Mouse (Mus musculus) cerebellum, postnatal 10 days (tissue): ENCODE measurements around the gene Celf6.
A peak's percentile ranks its signal among the peaks of the same experiment; 100 is the strongest.

Experiments
- DNase-seq, 2 experiments: peaks; one replicate each; pipeline ENCODE4 v3.0.0; 2021; ENCODE audit warnings: mixed read lengths in 2 of 2

Gene Celf6

GRCm38 (mm10) chr9:59577844-59578504 is at the start of gene Celf6:
Gene Celf6, plus strand, starts transcription at chr9:59577917.
- peak; percentile 96 to 98 for DNase-seq

GRCm38 (mm10) chr9:59528274-59528673 is 49.4 kb upstream of the Celf6 start:
- DNase-seq = no peak

- no peak for DNase-seq
Observed at GRCm38 (mm10) chr9:59531645-59532044, 46.1 kb upstream of the Celf6 start.

DNA sequence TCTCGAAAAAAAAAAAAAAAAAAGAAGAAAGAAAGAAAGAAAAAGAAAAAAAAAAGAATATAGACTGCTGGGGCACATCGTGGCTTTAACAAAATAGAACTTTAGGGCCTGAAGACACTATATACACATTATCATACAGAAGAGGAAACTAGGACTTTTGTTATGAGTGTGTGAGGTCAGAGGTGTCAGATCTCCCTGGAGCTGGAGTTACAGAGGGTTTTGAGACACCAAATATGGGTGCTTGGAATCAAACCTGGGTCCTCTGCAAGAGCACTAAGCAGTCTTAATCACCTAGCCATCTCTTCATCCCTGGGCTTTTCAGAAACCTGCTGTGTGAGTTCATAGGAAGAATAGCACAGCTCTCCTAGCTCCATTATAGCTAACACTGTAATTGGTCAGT is 44.3 kb upstream of the Celf6 start:
- DNase-seq = no peak

DNA sequence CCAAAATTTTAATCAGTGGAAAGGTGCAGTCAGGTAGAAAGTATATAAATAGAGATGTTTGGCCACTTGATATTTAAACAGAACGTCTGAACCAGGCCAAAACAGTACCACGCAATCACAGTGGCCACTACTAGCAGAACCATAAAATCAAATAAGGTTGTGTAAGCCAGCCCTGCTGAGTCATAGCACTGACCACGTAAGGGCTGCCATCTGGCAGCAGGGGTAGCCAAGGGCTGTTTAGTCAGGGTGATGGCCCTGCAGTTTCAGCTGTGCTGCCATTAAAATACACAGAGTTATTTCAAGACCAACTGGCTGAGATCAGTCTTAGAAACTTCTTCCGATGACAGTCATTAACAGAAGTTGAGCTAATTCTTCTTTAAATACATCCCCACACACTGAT is 43.8 kb upstream of the Celf6 start:
- peak; percentile 73 to 75 for DNase-seq

DNA sequence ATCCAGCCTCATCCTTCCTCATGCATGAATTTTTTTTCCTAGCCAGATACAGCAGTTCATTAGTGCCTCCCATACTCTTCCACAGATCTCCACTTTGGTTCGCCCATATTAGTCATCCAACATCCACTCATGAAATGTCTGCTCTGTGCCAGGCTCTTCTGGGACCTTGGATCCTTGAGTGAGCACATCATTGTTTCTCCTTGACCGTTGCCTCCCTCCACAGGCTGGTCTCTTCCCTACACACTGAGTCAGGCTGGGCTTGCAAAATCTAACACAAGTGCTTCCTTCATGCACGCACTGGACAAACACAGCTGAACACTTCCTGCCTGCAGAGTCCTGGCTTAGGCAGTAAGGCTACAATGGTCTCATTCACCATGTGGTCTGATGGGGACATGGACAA is 40.1 kb upstream of the Celf6 start:
- DNase-seq = no peak

DNA sequence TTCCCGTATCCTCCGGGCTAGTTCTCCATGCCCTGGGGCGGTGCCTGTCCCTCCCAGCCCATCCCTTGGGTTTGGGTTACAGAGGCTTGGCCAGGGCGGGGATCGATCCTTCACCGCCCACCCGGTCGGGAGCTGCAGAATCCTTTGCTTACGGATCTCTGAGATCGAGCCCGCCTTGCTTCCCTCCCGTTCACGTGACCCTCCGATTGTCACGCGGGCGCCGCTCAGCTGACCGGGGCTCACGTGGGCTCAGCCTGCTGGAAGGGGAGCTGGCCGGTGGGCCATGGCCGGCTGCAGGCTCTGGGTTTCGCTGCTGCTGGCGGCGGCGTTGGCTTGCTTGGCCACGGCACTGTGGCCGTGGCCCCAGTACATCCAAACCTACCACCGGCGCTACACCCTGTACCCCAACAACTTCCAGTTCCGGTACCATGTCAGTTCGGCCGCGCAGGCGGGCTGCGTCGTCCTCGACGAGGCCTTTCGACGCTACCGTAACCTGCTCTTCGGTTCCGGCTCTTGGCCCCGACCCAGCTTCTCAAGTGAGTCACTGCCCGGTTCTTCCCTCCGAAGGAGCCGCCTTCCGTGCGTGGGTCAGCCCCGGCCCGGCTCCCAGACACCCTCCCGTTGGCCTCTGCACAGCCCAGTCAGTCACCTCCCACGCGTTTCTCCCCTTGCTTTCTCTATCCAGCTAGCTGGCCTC is 38.1 kb upstream of the Celf6 start, which contains the start of the genes Hexa and Tmem202:
Hexa (plus strand) TSS at position 100 of the 697 bp plus-strand sequence.
Tmem202 (minus strand) TSS at position 407 of the 697 bp plus-strand sequence.
- peak; percentile 90 to 91 for DNase-seq

- DNase-seq = no peak
Observed at GRCm38 (mm10) chr9:59541617-59542016, 36.1 kb upstream of the Celf6 start.

DNA sequence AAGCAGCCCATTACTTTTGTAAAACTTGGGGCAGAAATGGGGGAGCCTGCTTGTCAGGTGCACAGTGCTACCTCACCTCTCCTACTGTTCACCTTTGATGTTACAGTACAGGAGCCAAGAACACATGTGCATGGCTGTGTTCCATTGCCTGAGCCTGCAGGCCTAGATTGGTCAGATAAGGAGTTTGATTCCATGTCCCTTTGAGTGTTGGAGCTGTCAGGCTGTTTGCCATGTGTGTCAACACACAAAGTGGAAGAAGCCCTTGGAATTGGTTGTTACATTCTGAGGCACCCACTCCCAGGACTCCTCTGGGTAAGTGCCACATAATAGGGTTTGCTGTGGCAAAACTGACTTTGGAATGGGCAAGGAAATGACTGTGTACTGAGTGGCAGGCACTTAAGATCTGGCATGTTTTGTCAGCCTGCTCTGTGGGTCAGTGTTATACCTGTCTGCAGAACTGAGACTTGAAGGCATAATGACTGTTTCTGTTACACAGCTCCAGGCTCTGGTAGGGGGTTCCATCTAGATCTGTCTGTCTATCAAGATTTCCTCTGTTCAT is 34.9 kb upstream of the Celf6 start:
- DNase-seq = no peak

- DNase-seq = no peak
Observed at GRCm38 (mm10) chr9:59544739-59545138, 33.0 kb upstream of the Celf6 start.

- no peak for DNase-seq
Observed at GRCm38 (mm10) chr9:59547869-59548268, 29.8 kb upstream of the Celf6 start.

DNA sequence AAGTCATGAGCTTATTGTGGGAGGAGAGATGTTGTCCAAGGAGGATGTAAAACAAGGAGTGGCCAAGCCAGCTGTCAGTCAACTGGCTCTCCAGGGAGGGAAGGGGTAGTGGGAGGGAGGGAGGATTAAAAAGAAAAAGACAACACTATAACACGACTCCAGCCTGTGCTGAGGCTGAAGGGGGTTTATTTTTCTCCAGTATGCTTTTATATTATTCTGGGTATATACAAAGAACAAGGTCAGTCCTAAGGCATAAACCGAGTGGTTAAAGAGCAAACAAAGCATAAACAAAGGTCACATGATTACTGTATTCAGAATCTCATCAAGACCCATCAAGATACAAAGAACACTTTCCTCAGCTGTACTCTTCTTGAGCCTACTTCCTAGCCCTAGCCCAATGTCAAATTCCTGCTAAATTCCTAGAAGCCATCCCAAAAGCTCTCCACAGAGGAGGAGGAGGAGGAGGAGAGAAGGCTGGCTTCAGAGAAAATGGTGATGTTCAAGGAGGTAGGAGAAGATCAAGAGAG is 28.7 kb upstream of the Celf6 start:
- no peak for DNase-seq

- no peak for DNase-seq
Observed at GRCm38 (mm10) chr9:59550077-59550476, 27.6 kb upstream of the Celf6 start.

DNA sequence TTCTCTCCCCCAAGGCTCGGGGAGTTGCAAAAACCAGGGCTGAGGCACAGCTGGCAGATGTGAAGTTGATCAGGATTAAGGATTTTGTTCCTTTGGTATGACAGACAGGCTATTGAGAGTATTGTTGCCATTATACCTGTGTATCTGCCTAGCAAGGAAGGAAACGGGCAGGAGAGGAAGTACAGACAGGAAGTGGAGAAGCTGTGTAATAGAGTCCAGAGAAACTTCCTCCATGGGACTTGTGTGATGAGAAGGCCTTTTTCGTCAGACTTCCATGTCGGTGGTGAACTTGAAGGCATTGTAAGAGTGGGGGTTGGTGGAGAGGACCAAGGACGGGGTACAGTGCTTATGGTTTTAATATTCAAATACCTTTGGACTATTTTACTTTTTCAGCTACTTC is 26.7 kb upstream of the Celf6 start:
- DNase-seq = no peak

- DNase-seq = peak in 1 of 2 experiments; percentile 26
Observed at GRCm38 (mm10) chr9:59551620-59552031, 26.1 kb upstream of the Celf6 start.

- DNase-seq = no peak
Observed at GRCm38 (mm10) chr9:59552610-59553009, 25.1 kb upstream of the Celf6 start.

DNA sequence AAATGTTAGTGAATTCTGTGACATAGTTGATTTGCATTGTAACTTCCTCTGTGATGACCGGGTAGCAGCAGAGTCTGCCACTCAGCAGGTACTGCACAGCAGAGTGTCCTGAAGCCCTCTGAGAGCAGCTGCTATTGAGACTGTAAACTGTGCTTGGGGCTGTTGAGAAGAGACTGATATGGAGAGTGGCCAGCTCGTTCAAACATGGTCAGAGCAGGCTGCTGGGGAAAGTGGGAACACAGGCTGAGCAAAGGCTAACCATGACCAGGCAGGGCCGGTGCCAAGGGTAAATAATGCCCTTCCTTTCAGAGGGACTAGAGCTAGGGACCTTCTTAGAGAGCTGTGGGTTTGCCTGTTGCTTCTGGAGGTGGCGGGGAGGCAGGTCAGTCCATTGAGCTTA is 24.0 kb upstream of the Celf6 start:
- DNase-seq = no peak

DNA sequence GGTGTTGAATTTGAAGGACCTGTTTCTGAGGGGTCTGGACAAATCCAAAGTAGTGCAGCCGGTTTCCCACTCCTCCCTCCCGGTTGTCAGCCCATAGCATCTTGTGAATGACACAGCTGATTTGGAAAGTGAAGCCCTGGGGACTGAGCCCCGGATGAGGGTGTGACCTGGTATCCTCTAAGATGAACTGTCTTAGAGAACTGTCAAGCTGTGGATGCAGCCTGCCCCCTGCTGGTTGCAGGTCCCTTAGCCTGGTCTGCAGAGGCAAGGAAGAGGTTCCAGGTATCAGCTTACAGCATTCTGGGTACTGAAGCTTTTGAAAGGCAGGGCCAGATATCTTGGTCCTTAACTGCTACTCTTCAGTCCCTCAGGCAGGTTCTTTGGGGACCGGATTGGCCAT is 12.1 kb upstream of the Celf6 start:
- DNase-seq = peak; percentile 70 to 78

DNA sequence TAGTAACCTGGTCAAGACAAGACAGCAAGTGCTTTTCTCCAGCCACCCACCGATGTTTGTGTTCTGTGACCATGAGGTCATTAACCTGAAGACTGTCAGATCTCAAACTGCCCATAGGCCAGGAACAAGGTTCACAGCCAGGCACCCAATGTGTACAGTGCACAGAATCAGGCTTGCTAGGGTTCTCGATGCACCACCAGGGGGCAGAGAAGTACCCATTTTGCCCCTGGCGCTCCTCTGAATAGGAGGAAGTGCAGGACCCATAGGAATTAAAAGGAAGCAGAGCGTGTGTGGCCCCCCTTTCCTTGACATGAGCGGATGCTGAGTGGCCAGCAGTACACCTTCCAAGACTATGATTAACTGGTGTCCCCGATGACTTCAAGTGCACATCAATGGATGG is 10.6 kb upstream of the Celf6 start:
- DNase-seq = peak; percentile 74 to 76

GRCm38 (mm10) chr9:59571852-59572251 is 5.9 kb upstream of the Celf6 start:
- DNase-seq = no peak

- no peak for DNase-seq
Observed at GRCm38 (mm10) chr9:59577401-59577800, 316 bp upstream of the Celf6 start.

- no peak for DNase-seq
Observed at GRCm38 (mm10) chr9:59578505-59578867, 769 bp downstream of the Celf6 start.

GRCm38 (mm10) chr9:59584871-59585308 is 7.2 kb downstream of the Celf6 start:
- peak; percentile 90 for DNase-seq

- peak in 1 of 2 experiments; percentile 26 for DNase-seq
Observed at GRCm38 (mm10) chr9:59588252-59588651, 10.5 kb downstream of the Celf6 start.
